In genomic region chr19:25401521-25401920, GRCm38 (mm10) we compare ENCODE assay signal across 18 mouse cellular contexts.
A peak's percentile ranks its signal among the peaks of the same experiment; 100 is the strongest.
DNase-seq lines count a peak whose midpoint lies in the region; ATAC-seq lines count a peak whose summit lies in the region.
"Had no signal": no experiment of that assay in that cellular context is flagged by ENCODE, and none has a peak within 500 bp of the region (broad histone marks: within the 10 kb centered on the region; RNA-seq: fewer than 3 reads in every experiment).

No protein-coding gene starts in this region.

- peak overlapping the region; percentile 86 for H3K27ac ChIP-seq in heart, embryonic 10.5 days
- 0 out of 2 replicates have a peak overlapping the region, but pooled peaks have one; percentile 23 for H3K27ac ChIP-seq in hindbrain, embryonic 10.5 days
- H3K27ac ChIP-seq in hindbrain, embryonic 11.5 days (ENCODE audit: low read depth, low read length) = no peak overlapping the region
- H3K27ac ChIP-seq in limb, embryonic 10.5 days = peak overlapping the region; percentile 59
- H3K27ac ChIP-seq in stomach, embryonic 15.5 days = peak overlapping the region; percentile 81
- H3K27ac ChIP-seq: midbrain, embryonic 15.5 days; neural tube, embryonic 15.5 days had no signal

- H3K27me3 ChIP-seq in heart, embryonic 10.5 days (ENCODE audit: insufficient read depth, poor library complexity, severe bottlenecking) = no peaks in the 10 kb centered on the region
- H3K27me3 ChIP-seq in hindbrain, embryonic 10.5 days (ENCODE audit: insufficient read depth, poor library complexity, severe bottlenecking) = peaks cover 6% of the 10 kb centered on the region; the same call in 1 of the 2 replicates
- H3K27me3 ChIP-seq in hindbrain, embryonic 11.5 days (ENCODE audit: control insufficient read depth, insufficient read depth, low read length) = peaks cover 2% of the 10 kb centered on the region; the same call in 1 of the 2 replicates
- H3K27me3 ChIP-seq in limb, embryonic 10.5 days (ENCODE audit: low read depth, poor library complexity, severe bottlenecking) = no peaks in the 10 kb centered on the region
- 0 out of 2 replicates have a peak, but pooled peaks cover 3% of the 10 kb centered on the region for H3K27me3 ChIP-seq in stomach, embryonic 15.5 days (replicated peaks)

- ATAC-seq in hindbrain, embryonic 11.5 days (ENCODE audit: low FRiP score) = no peak
- ATAC-seq in stomach, embryonic 15.5 days (ENCODE audit: insufficient read depth, low FRiP score, low read depth) = no peak
- ATAC-seq: intestine, postnatal 0 days; liver, postnatal 0 days had no signal

- H3K4me2 ChIP-seq in hindbrain, embryonic 11.5 days (replicated peaks; ENCODE audit: low read depth, low read length) = no peak overlapping the region
- H3K4me2 ChIP-seq in stomach, embryonic 15.5 days = no peak overlapping the region
- H3K4me2 ChIP-seq: midbrain, embryonic 15.5 days; neural tube, embryonic 15.5 days had no signal

- no peak overlapping the region for H3K9ac ChIP-seq in hindbrain, embryonic 11.5 days (ENCODE audit: low read depth, low read length)
- no peak overlapping the region for H3K9ac ChIP-seq in stomach, embryonic 15.5 days
- H3K9ac ChIP-seq: hindbrain, embryonic 15.5 days; liver, postnatal 0 days; midbrain, embryonic 15.5 days; neural tube, embryonic 15.5 days had no signal

- no peak for DNase-seq in heart, embryonic 10.5 days (ENCODE audit: low spot score)
- DNase-seq in heart, postnatal 10 days = no peak
- DNase-seq in hindbrain, embryonic 10.5 days (ENCODE audit: low spot score) = no peak
- no peak for DNase-seq in hindbrain, embryonic 11.5 days (ENCODE audit: low spot score)
- DNase-seq in limb, embryonic 10.5 days (ENCODE audit: low spot score) = no peak
- DNase-seq in T-cell, adult 2 months (ENCODE audit: low spot score) = no peak
- DNase-seq in layer of hippocampus, adult 11-12 months (ENCODE audit: low spot score) = no peak
- DNase-seq: B cell, adult 2 months; cerebellum, adult 9-11 months; gastrocnemius, postnatal 10 days; liver, postnatal 0 days; lung, postnatal 10 days; right cerebral cortex, postnatal 25 days had no signal

- intact Hi-C loops in heart, postnatal 10 days (cut with DNase I) = no loop called here

- peaks cover 56% of the 10 kb centered on the region for H3K4me1 ChIP-seq in heart, embryonic 10.5 days
- H3K4me1 ChIP-seq in hindbrain, embryonic 10.5 days (replicated peaks) = peaks cover 46% of the 10 kb centered on the region
- peaks cover 14% of the 10 kb centered on the region for H3K4me1 ChIP-seq in hindbrain, embryonic 11.5 days (replicated peaks; ENCODE audit: control insufficient read depth, insufficient read depth, low read length)
- peaks cover 62% of the 10 kb centered on the region for H3K4me1 ChIP-seq in limb, embryonic 10.5 days
- H3K4me1 ChIP-seq in stomach, embryonic 15.5 days = peaks cover 33% of the 10 kb centered on the region

- no peaks in the 10 kb centered on the region for H3K9me3 ChIP-seq in heart, embryonic 10.5 days
- no peaks in the 10 kb centered on the region for H3K9me3 ChIP-seq in hindbrain, embryonic 10.5 days
- no peaks in the 10 kb centered on the region for H3K9me3 ChIP-seq in hindbrain, embryonic 11.5 days (ENCODE audit: control insufficient read depth, low read length)
- no peaks in the 10 kb centered on the region for H3K9me3 ChIP-seq in limb, embryonic 10.5 days (replicated peaks)
- no peaks in the 10 kb centered on the region for H3K9me3 ChIP-seq in stomach, embryonic 15.5 days
- H3K9me3 ChIP-seq: hindbrain, embryonic 15.5 days; midbrain, embryonic 15.5 days; neural tube, embryonic 15.5 days had no signal

- WGBS in heart, embryonic 10.5 days = 78% methylated on average over 8 of the region's 8 CpGs
- WGBS in hindbrain, embryonic 10.5 days = 81% methylated on average over 8 of the region's 8 CpGs
- 74% methylated on average over 8 of the region's 8 CpGs for WGBS in hindbrain, embryonic 11.5 days
- 81% methylated on average over 8 of the region's 8 CpGs for WGBS in limb, embryonic 10.5 days
- 69% methylated on average over 8 of the region's 8 CpGs for WGBS in stomach, embryonic 15.5 days

- no peak overlapping the region for H3K4me3 ChIP-seq in heart, embryonic 10.5 days
- no peak overlapping the region for H3K4me3 ChIP-seq in hindbrain, embryonic 10.5 days
- no peak overlapping the region for H3K4me3 ChIP-seq in hindbrain, embryonic 11.5 days (ENCODE audit: low read depth, low read length)
- H3K4me3 ChIP-seq in limb, embryonic 10.5 days = no peak overlapping the region
- H3K4me3 ChIP-seq in stomach, embryonic 15.5 days (replicated peaks) = no peak overlapping the region
- H3K4me3 ChIP-seq: hindbrain, embryonic 15.5 days; midbrain, embryonic 15.5 days; neural tube, embryonic 15.5 days had no signal

- no peaks in the 10 kb centered on the region for H3K36me3 ChIP-seq in heart, embryonic 10.5 days
- H3K36me3 ChIP-seq in hindbrain, embryonic 10.5 days = no peaks in the 10 kb centered on the region
- H3K36me3 ChIP-seq in hindbrain, embryonic 11.5 days (ENCODE audit: control insufficient read depth, insufficient read depth, low read length) = no peaks in the 10 kb centered on the region
- no peaks in the 10 kb centered on the region for H3K36me3 ChIP-seq in limb, embryonic 10.5 days
- H3K36me3 ChIP-seq in stomach, embryonic 15.5 days = no peaks in the 10 kb centered on the region
- H3K36me3 ChIP-seq: hindbrain, embryonic 15.5 days; midbrain, embryonic 15.5 days; neural tube, embryonic 15.5 days had no signal
